Mouse (Mus musculus) bone marrow macrophage, adult 2 months (primary cell): Measurements from ENCODE around the gene Vps53. TPM values are rescaled to one million over a fixed set of nuclear protein-coding genes. Genes with fewer than 3 reads are reported as not detected.

ENCODE experiments used
- H3K27ac ChIP-seq: 2 replicates; pipeline ENCODE4 v1.5.1; 2012; ENCODE audit warnings: low read depth, low read length; ENCODE audit not compliant: insufficient read depth
- H3K4me1 ChIP-seq: 2 replicates; pipeline ENCODE4 v1.6.1; 2012; ENCODE audit warnings: low read length; ENCODE audit not compliant: control insufficient read depth, insufficient read depth
- H3K4me3 ChIP-seq: 2 replicates; pipeline ENCODE4 v1.5.1; 2012; ENCODE audit warnings: mild to moderate bottlenecking, low read length, moderate library complexity; ENCODE audit not compliant: insufficient read depth
- CTCF ChIP-seq: IDR thresholded peaks from 2 replicates; pipeline ENCODE4 v1.5.1; 2012; ENCODE audit warnings: low read depth, mild to moderate bottlenecking, low read length, moderate library complexity
- POLR2A ChIP-seq: IDR thresholded peaks from 2 replicates; pipeline ENCODE4 v1.6.1; 2012; ENCODE audit warnings: mild to moderate bottlenecking, low read depth, low read length, borderline replicate concordance
- polyA plus RNA-seq: library from polyadenylated mRNA; stranded (reverse); fragments of >200 nt; gene quantifications from 2 replicates; pipeline ENCODE4 v1.2.4, GENCODE M21; 2012; ENCODE audit not compliant: missing spikeins, insufficient read depth, insufficient read length

Vps53 gene
- polyA plus RNA-seq, 1 experiment: 40.7 TPM

DNA sequence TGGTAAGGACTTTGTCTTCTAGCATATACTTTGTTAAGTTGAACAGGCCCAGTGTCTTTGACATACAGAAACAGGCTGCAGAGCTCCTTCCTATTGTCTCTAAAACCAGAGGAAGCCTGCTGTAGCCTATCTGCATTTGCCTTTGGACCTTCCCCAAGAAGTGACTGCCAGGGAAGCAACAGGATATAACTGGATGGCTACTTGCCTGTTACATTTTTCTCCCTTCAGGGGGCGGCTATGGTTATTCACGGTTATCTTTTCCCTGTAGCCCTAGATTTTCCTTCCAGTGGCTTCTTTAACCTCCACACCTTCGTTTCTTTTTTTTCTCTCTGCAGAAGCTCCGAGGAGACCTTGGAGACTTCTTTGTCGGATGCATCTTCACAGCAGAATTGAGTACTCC, 27.3 kb upstream of the Vps53 start:
- no peaks in the 10 kb centered on the region for H3K4me1 ChIP-seq
- TF ChIP-seq POLR2A (no peak), CTCF (no peak)
- H3K27ac ChIP-seq: no peak overlapping the region
- H3K4me3 ChIP-seq: no peak overlapping the region

- TF ChIP-seq POLR2A: no peak
- TF ChIP-seq CTCF: no peak
- Histone ChIP-seq H3K4me1 (no peaks in the 10 kb centered on the region), H3K4me3 (peak overlapping the region; percentile 77), H3K27ac (no peak overlapping the region)
Observed at GRCm38 (mm10) chr11:76201761-76202674, 22.6 kb upstream of the Vps53 start.

- no peak overlapping the region for H3K4me3 ChIP-seq
- TF ChIP-seq POLR2A (no peak), CTCF (no peak)
- H3K27ac ChIP-seq: no peak overlapping the region
- no peaks in the 10 kb centered on the region for H3K4me1 ChIP-seq
Observed at GRCm38 (mm10) chr11:76196977-76197469, 17.6 kb upstream of the Vps53 start.

DNA sequence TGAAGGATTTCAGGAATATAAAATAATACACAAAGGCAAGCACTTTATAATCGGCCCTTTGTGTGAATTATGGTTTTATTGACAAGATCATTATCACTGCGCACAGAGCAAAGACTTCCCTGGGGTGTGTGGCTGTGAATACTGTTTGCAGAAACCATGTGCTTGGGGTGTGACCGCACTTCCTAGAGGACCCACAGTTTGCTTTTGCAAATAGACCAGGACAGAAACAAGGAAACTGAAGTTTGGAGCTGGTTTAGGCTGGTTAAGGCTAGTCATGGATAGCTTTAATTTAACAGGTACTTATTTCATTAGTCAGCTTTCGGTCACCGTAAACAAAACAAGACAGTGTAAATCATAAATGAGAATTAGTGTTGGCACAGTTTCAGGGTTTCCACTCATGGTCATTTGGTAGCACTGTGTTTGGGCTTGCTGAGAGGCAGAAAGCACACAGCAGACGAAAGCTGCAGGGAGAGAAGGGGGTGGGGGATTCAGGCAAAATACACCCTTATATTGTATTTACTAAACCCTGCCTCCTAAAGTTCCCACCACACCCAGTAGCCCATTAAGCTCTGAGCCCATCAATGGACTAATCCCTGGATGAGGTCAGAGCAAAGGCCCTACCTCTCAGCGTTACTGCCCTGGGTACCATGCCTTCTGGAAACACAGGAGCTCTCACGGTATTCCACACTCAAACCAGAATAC, 17.0 kb upstream of the Vps53 start:
- Histone ChIP-seq H3K4me3 (no peak overlapping the region), H3K27ac (no peak overlapping the region), H3K4me1 (no peaks in the 10 kb centered on the region)
- TF ChIP-seq POLR2A (no peak), CTCF (no peak)

- no peak for TF ChIP-seq CTCF
- no peak for TF ChIP-seq POLR2A
- Histone ChIP-seq H3K4me3 (no peak overlapping the region), H3K27ac (no peak overlapping the region), H3K4me1 (no peaks in the 10 kb centered on the region)
Observed at GRCm38 (mm10) chr11:76186908-76187307, 7.5 kb upstream of the Vps53 start.

DNA sequence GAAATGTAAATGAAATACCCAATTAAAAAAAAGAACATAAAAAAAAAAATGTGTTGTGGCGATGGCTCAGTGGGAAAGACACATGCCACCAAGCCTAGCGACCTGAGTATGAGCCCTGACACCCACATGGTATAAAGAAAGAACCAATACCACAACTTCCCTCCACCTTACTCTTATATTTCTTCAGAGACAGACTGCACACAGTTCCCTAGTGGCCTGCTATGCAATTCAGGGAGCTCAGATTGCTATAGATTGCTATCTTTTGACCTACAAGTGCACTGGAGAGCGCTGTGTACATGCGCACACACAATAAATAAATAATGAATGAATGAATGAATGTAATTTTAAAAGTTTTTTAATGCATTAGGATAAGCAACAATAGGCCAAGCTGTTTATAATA, 4.3 kb upstream of the Vps53 start:
- Histone ChIP-seq H3K27ac (no peak overlapping the region), H3K4me1 (no peaks in the 10 kb centered on the region), H3K4me3 (no peak overlapping the region)
- TF ChIP-seq CTCF: no peak
- TF ChIP-seq POLR2A: no peak

GRCm38 (mm10) chr11:76180146-76180540, 696 bp upstream of the Vps53 start:
- peaks cover 9% of the 10 kb centered on the region for H3K4me1 ChIP-seq
- H3K27ac ChIP-seq: peak overlapping the region; percentile 23; the same call in 1 of the 2 replicates
- peak overlapping the region; percentile 96 for H3K4me3 ChIP-seq
- TF ChIP-seq CTCF: no peak; the same call in 1 of the 2 replicates
- no peak for TF ChIP-seq POLR2A

DNA sequence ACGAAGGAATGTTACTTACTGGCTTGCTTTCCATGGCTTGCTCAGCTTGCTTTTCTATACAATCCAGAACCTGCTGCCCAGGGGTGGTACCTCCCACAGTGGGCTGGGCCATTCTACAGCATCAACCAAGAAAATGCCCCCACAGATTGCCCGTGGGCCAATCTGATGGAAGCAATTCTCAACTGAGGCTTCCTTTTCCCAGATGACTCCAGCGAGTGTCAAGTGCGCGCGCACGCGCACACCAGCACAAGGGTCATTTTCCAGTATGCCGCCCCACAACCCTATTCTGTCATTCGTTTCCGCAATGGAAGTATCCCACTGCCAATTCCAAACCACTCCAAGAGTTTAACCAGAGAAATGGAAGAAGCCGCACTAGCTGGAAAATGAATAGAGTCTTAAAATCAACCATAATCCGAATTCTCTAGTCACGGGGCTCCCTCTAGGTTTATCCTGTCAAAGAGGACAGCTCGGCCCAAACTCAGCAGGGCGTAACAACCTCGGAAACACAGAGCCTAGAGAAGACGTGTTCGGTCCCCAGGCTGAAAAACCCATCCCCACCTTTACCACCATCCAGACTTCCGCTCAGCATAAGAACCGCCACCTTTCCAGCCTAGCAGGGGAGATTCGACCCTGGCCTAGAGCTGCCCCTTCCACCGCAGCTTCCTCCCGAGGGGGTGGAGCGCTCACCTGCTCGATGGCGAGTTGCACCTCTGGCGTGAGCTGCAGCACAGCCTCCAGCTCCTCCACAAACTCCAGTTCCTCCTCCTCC, 537 bp downstream of the Vps53 start:
- Histone ChIP-seq H3K4me1 (peaks cover 9% of the 10 kb centered on the region), H3K4me3 (peak overlapping the region; percentile 96), H3K27ac (peak overlapping the region; percentile 50)
- TF ChIP-seq POLR2A (no peak), CTCF (no peak)

DNA sequence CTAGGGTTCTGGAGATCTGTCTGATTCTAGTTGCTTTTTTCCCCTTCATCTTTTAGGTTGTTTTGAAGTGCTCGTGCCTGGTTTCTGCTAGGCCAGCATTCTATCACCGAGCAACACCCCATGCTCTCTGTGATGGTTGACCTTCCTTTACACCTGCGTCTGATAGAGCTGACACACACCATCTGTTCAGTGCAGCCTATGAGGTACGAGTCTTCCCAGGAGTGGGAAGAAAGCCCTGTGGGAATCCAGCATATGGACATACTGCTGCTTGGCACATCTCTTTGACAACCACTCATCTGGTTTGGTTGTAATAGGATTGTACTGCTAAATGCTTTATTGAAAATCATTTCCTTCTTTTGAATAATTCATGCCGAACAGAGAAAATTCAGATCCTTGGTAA, 9.2 kb downstream of the Vps53 start:
- Histone ChIP-seq H3K4me3 (no peak overlapping the region), H3K27ac (no peak overlapping the region), H3K4me1 (peaks cover 14% of the 10 kb centered on the region)
- no peak for TF ChIP-seq CTCF
- TF ChIP-seq POLR2A: no peak
